Mouse (Mus musculus) heart, embryonic 14.5 days (tissue): ENCODE data around the gene Mars. TPM values are rescaled to one million over a fixed set of nuclear protein-coding genes. Genes with fewer than 3 reads are reported as not detected.
A peak's percentile ranks its signal among the peaks of the same experiment; 100 is the strongest.

Source experiments
- ATAC-seq: fragments of 200-750 bp; cut with Nextera tagmentation; 2 replicates; pipeline ENCODE4 v1.8.0; 2017; ENCODE audit warnings: low read depth, moderate TSS enrichment; ENCODE audit not compliant: insufficient number of reproducible peaks, insufficient read depth, low FRiP score
- H3K27ac ChIP-seq, 2 experiments: fragments of 200-500 bp in 1 of 2; fragments of 300-500 bp in 1 of 2; sonication (generic) in 1 of 2; replicated peaks in 1 of 2; 2 replicates each; pipeline ENCODE4 v1.5.1; 2012 to 2014; ENCODE audit warnings: low read depth in 2 of 2, low read length in 2 of 2, control low read depth in 1 of 2, mild to moderate bottlenecking in 1 of 2, mixed read lengths in 1 of 2; ENCODE audit not compliant: control insufficient read depth in 1 of 2, insufficient read depth in 1 of 2
- H3K27me3 ChIP-seq: fragments of 300-500 bp; sonication (generic); 2 replicates; pipeline ENCODE4 v1.6.1; 2014; ENCODE audit warnings: mild to moderate bottlenecking, low read length, control low read depth; ENCODE audit not compliant: control insufficient read depth, insufficient read depth
- H3K36me3 ChIP-seq: fragments of 300-500 bp; sonication (generic); 2 replicates; pipeline ENCODE4 v1.6.1; 2014; ENCODE audit warnings: mild to moderate bottlenecking, control low read depth, low read length, mixed read lengths; ENCODE audit not compliant: control insufficient read depth, insufficient read depth
- H3K4me1 ChIP-seq, 2 experiments: fragments of 200-500 bp in 1 of 2; fragments of 300-500 bp in 1 of 2; sonication (generic) in 1 of 2; 2 replicates each; pipeline ENCODE4 v1.6.1; 2012 to 2014; ENCODE audit warnings: low read length in 2 of 2, control low read depth in 1 of 2, mixed read lengths in 1 of 2; ENCODE audit not compliant: control insufficient read depth in 2 of 2, insufficient read depth in 2 of 2
- H3K4me2 ChIP-seq: fragments of 300-500 bp; sonication (generic); 2 replicates; pipeline ENCODE4 v1.6.1; 2014; ENCODE audit warnings: mild to moderate bottlenecking, low read length
- H3K4me3 ChIP-seq, 2 experiments: fragments of 200-500 bp in 1 of 2; fragments of 300-500 bp in 1 of 2; sonication (generic) in 1 of 2; 2 replicates each; pipeline ENCODE4 v1.5.1; 2012 to 2014; ENCODE audit warnings: low read length in 2 of 2, mild to moderate bottlenecking in 2 of 2, control low read depth in 1 of 2, low read depth in 1 of 2, moderate library complexity in 1 of 2; ENCODE audit not compliant: control insufficient read depth in 1 of 2, insufficient read depth in 1 of 2
- H3K9ac ChIP-seq: fragments of 300-500 bp; sonication (generic); 2 replicates; pipeline ENCODE4 v1.6.1; 2014; ENCODE audit warnings: mild to moderate bottlenecking, low read length
- H3K9me3 ChIP-seq: fragments of 300-500 bp; sonication (generic); 2 replicates; pipeline ENCODE4 v1.6.1; 2016; ENCODE audit warnings: low read length, control low read depth; ENCODE audit not compliant: control insufficient read depth
- WGBS: fragments of 180-500 bp; shearing (Covaris S2); extraction: QIAGEN DNeasy Blood & Tissue Kit; methylation state at CpG from one replicate; pipeline ENCODE4 v1.1.7; 2014; 5-methylcytosine and 5-hydroxymethylcytosine counted together
- polyA plus RNA-seq: library from polyadenylated mRNA; unstranded; fragments of >200 nt; fragmentation: Nextera tagmentation; extraction: Ambion mirVana; gene quantifications from 2 replicates; pipeline ENCODE4 v1.2.1, GENCODE M21; 2014

Mars gene
- polyA plus RNA-seq, 1 experiment from 2014 or later: 76.1 TPM

- Histone ChIP-seq H3K4me3 (no peak overlapping the region), H3K4me2 (no peak overlapping the region), H3K36me3 (no peaks in the 10 kb centered on the region), H3K27ac (no peak overlapping the region), H3K9ac (no peak overlapping the region), H3K27me3 (peaks cover 32% of the 10 kb centered on the region), H3K9me3 (no peaks in the 10 kb centered on the region), H3K4me1 (peaks cover 5 to 7% of the 10 kb centered on the region in 2 experiments; a peak in 2 of 4 replicates)
- ATAC-seq: no peak
- WGBS: 46% methylated on average over 1 of the region's 1 CpGs
Measured at GRCm38 (mm10) chr10:127335271-127335670, 23.7 kb upstream of the Mars start.

- no peak for ATAC-seq
- Histone ChIP-seq H3K4me1 (no peaks in the 10 kb centered on the region), H3K9ac (no peak overlapping the region), H3K4me3 (no peak overlapping the region), H3K4me2 (no peak overlapping the region), H3K36me3 (no peaks in the 10 kb centered on the region), H3K27ac (no peak overlapping the region), H3K27me3 (peaks cover 47% of the 10 kb centered on the region), H3K9me3 (no peaks in the 10 kb centered on the region)
- 55% methylated on average over 5 of the region's 5 CpGs for WGBS
Measured at GRCm38 (mm10) chr10:127333152-127333551, 21.6 kb upstream of the Mars start.

- peaks cover 48% of the 10 kb centered on the region for H3K27me3 ChIP-seq
- peak overlapping the region; percentile 0 to 25; a peak in 1 of 4 replicates for H3K4me3 ChIP-seq
Measured at GRCm38 (mm10) chr10:127332211-127332874, 20.8 kb upstream of the Mars start.

GRCm38 (mm10) chr10:127330212-127330611 lies 18.6 kb upstream of the Mars start:
- H3K4me2 ChIP-seq: no peak overlapping the region
- 73% methylated on average over 7 of the region's 7 CpGs for WGBS
- H3K36me3 ChIP-seq: no peaks in the 10 kb centered on the region
- ATAC-seq: no peak
- H3K4me3 ChIP-seq: no peak overlapping the region
- no peak overlapping the region for H3K27ac ChIP-seq
- no peak overlapping the region for H3K9ac ChIP-seq
- peaks cover 9 to 15% of the 10 kb centered on the region in 2 experiments for H3K4me1 ChIP-seq
- H3K27me3 ChIP-seq: peaks cover 63% of the 10 kb centered on the region
- no peaks in the 10 kb centered on the region for H3K9me3 ChIP-seq

More at GRCm38 (mm10) chr10:127332211-127332874, 20.8 kb upstream of the Mars start:
- ATAC-seq: no peak
- no peak overlapping the region for H3K27ac ChIP-seq
- 25% methylated on average over 31 of the region's 31 CpGs for WGBS
- H3K9ac ChIP-seq: peak overlapping the region; percentile 25; the same call in 1 of the 2 replicates
- H3K36me3 ChIP-seq: no peaks in the 10 kb centered on the region
- no peaks in the 10 kb centered on the region; a peak in 1 of 4 replicates for H3K4me1 ChIP-seq
- no peaks in the 10 kb centered on the region for H3K9me3 ChIP-seq
- peak overlapping the region; percentile 49 for H3K4me2 ChIP-seq

GRCm38 (mm10) chr10:127327461-127328145 lies 16.0 kb upstream of the Mars start:
- no peaks in the 10 kb centered on the region for H3K9me3 ChIP-seq
- H3K4me2 ChIP-seq: no peak overlapping the region
- no peak overlapping the region for H3K9ac ChIP-seq
- H3K27me3 ChIP-seq: peaks cover 81% of the 10 kb centered on the region
- no peak for ATAC-seq
- H3K4me1 ChIP-seq: peaks cover 9 to 15% of the 10 kb centered on the region in 2 experiments
- H3K27ac ChIP-seq: no peak overlapping the region
- 44% methylated on average over 18 of the region's 18 CpGs for WGBS
- no peaks in the 10 kb centered on the region for H3K36me3 ChIP-seq
- H3K4me3 ChIP-seq: no peak overlapping the region

- peaks cover 9 to 15% of the 10 kb centered on the region in 2 experiments for H3K4me1 ChIP-seq
- no peaks in the 10 kb centered on the region for H3K9me3 ChIP-seq
- H3K4me3 ChIP-seq: peak overlapping the region; percentile 47 to 51
- 4% methylated on average over 28 of the region's 29 CpGs for WGBS
- H3K27ac ChIP-seq: no peak overlapping the region
- no peak for ATAC-seq
- peak overlapping the region; percentile 89 for H3K4me2 ChIP-seq
- peak overlapping the region; percentile 65 for H3K9ac ChIP-seq
- H3K36me3 ChIP-seq: no peaks in the 10 kb centered on the region
- H3K27me3 ChIP-seq: peaks cover 77% of the 10 kb centered on the region
Measured at GRCm38 (mm10) chr10:127326828-127327227, 15.2 kb upstream of the Mars start.

GRCm38 (mm10) chr10:127326017-127326801 lies 14.6 kb upstream of the Mars start:
- Histone ChIP-seq H3K36me3 (no peaks in the 10 kb centered on the region), H3K9ac (peak overlapping the region; percentile 65), H3K27me3 (peaks cover 74% of the 10 kb centered on the region), H3K4me2 (peak overlapping the region; percentile 89), H3K4me1 (peaks cover 9 to 15% of the 10 kb centered on the region in 2 experiments), H3K27ac (no peak overlapping the region), H3K9me3 (no peaks in the 10 kb centered on the region), H3K4me3 (peak overlapping the region; percentile 47 to 51)
- ATAC-seq: no peak
- 2% methylated on average over 49 of the region's 54 CpGs for WGBS
